Mouse (Mus musculus): Measurements from ENCODE around the gene Rnf121.

Gene Rnf121

GRCm38 (mm10) chr7:102065046-102065891 lies at the start of gene Rnf121, which contains the start of the genes Xndc1 and Xntrpc:
TSS of gene Rnf121 (minus strand) at chr7:102065469.
TSS of gene Xndc1 (plus strand) at chr7:102065511.
TSS of gene Xntrpc (plus strand) at chr7:102065713.
- H3K27me3 ChIP-seq (ENCODE audit: insufficient read depth, low read length), result no peaks in the 10 kb centered on the region
- peaks cover 38% of the 10 kb centered on the region for H3K4me1 ChIP-seq (replicated peaks; ENCODE audit: low read depth, low read length)
- peaks cover 29% of the 10 kb centered on the region for H3K36me3 ChIP-seq (ENCODE audit: insufficient read depth, low read length)
- no peaks in the 10 kb centered on the region for H3K9me3 ChIP-seq (ENCODE audit: low read length)
- TF ChIP-seq CTCF (conservative IDR thresholded peaks at IDR 0.05; ENCODE audit: low read length) (no peak), POU5F1 (IDR thresholded peaks at IDR 0.05; ENCODE audit: borderline replicate concordance, low read length) (no peak), NANOG (IDR thresholded peaks at IDR 0.05; ENCODE audit: borderline replicate concordance, low read length) (no peak)
- H3K4me3 ChIP-seq (replicated peaks; ENCODE audit: low read length), result peak within 1 kb of the TSS; percentile 87

GRCm38 (mm10) chr7:102113151-102113729 lies 48.0 kb upstream of the Rnf121 start:
- peaks cover 65% of the 10 kb centered on the region for H3K27me3 ChIP-seq (ENCODE audit: insufficient read depth, low read length)
- H3K4me3 ChIP-seq (replicated peaks; ENCODE audit: low read length), result peak overlapping the region; percentile 74
- H3K36me3 ChIP-seq (ENCODE audit: insufficient read depth, low read length), result peaks cover under 1% of the 10 kb centered on the region; the same call in 1 of the 2 replicates
- H3K9me3 ChIP-seq (ENCODE audit: low read length), result no peaks in the 10 kb centered on the region
- peaks cover 20% of the 10 kb centered on the region for H3K4me1 ChIP-seq (replicated peaks; ENCODE audit: low read depth, low read length)
- no peak for TF ChIP-seq NANOG (IDR thresholded peaks at IDR 0.05; ENCODE audit: borderline replicate concordance, low read length)
- TF ChIP-seq POU5F1 (IDR thresholded peaks at IDR 0.05; ENCODE audit: borderline replicate concordance, low read length), result no peak
- TF ChIP-seq CTCF (conservative IDR thresholded peaks at IDR 0.05; ENCODE audit: low read length), result no peak

GRCm38 (mm10) chr7:102109746-102110145 lies 44.5 kb upstream of the Rnf121 start:
- H3K9me3 ChIP-seq (ENCODE audit: low read length), result no peaks in the 10 kb centered on the region
- H3K4me1 ChIP-seq (replicated peaks; ENCODE audit: low read depth, low read length), result peaks cover 39% of the 10 kb centered on the region
- no peak overlapping the region for H3K4me3 ChIP-seq (replicated peaks; ENCODE audit: low read length)
- peaks cover 80% of the 10 kb centered on the region for H3K27me3 ChIP-seq (ENCODE audit: insufficient read depth, low read length)
- TF ChIP-seq NANOG (IDR thresholded peaks at IDR 0.05; ENCODE audit: borderline replicate concordance, low read length) (no peak), POU5F1 (IDR thresholded peaks at IDR 0.05; ENCODE audit: borderline replicate concordance, low read length) (no peak), CTCF (conservative IDR thresholded peaks at IDR 0.05; ENCODE audit: low read length) (no peak)
- H3K36me3 ChIP-seq (ENCODE audit: insufficient read depth, low read length), result no peaks in the 10 kb centered on the region

GRCm38 (mm10) chr7:102109171-102109570 lies 43.9 kb upstream of the Rnf121 start, which contains the start of gene Art5:
TSS of gene Art5 (minus strand) at chr7:102109489.
- H3K4me1 ChIP-seq (replicated peaks; ENCODE audit: low read depth, low read length), result peaks cover 38% of the 10 kb centered on the region
- no peak for TF ChIP-seq POU5F1 (IDR thresholded peaks at IDR 0.05; ENCODE audit: borderline replicate concordance, low read length)
- no peak for TF ChIP-seq CTCF (conservative IDR thresholded peaks at IDR 0.05; ENCODE audit: low read length)
- no peak for TF ChIP-seq NANOG (IDR thresholded peaks at IDR 0.05; ENCODE audit: borderline replicate concordance, low read length)
- no peaks in the 10 kb centered on the region for H3K36me3 ChIP-seq (ENCODE audit: insufficient read depth, low read length)
- H3K27me3 ChIP-seq (ENCODE audit: insufficient read depth, low read length), result peaks cover 77% of the 10 kb centered on the region
- no peaks in the 10 kb centered on the region for H3K9me3 ChIP-seq (ENCODE audit: low read length)
- no peak within 1 kb of the TSS for H3K4me3 ChIP-seq (replicated peaks; ENCODE audit: low read length)

- H3K27me3 ChIP-seq (ENCODE audit: insufficient read depth, low read length), result peaks cover 68% of the 10 kb centered on the region
These were observed 42.9 kb upstream of the Rnf121 start for GRCm38 (mm10) chr7:102108206-102108605.

GRCm38 (mm10) chr7:102106700-102107141 lies 41.5 kb upstream of the Rnf121 start:
- Histone ChIP-seq H3K9me3 (ENCODE audit: low read length) (no peaks in the 10 kb centered on the region), H3K4me3 (replicated peaks; ENCODE audit: low read length) (peak overlapping the region; percentile 76), H3K27me3 (ENCODE audit: insufficient read depth, low read length) (peaks cover 53% of the 10 kb centered on the region), H3K36me3 (ENCODE audit: insufficient read depth, low read length) (no peaks in the 10 kb centered on the region), H3K4me1 (replicated peaks; ENCODE audit: low read depth, low read length) (peaks cover 36% of the 10 kb centered on the region)
- TF ChIP-seq NANOG (IDR thresholded peaks at IDR 0.05; ENCODE audit: borderline replicate concordance, low read length) (no peak), CTCF (conservative IDR thresholded peaks at IDR 0.05; ENCODE audit: low read length) (no peak)

More at GRCm38 (mm10) chr7:102108206-102108605, 42.9 kb upstream of the Rnf121 start:
- Histone ChIP-seq H3K9me3 (ENCODE audit: low read length) (no peaks in the 10 kb centered on the region), H3K4me3 (replicated peaks; ENCODE audit: low read length) (no peak overlapping the region), H3K4me1 (replicated peaks; ENCODE audit: low read depth, low read length) (peaks cover 29% of the 10 kb centered on the region), H3K36me3 (ENCODE audit: insufficient read depth, low read length) (no peaks in the 10 kb centered on the region)
- TF ChIP-seq NANOG (IDR thresholded peaks at IDR 0.05; ENCODE audit: borderline replicate concordance, low read length), result no peak
- no peak for TF ChIP-seq CTCF (conservative IDR thresholded peaks at IDR 0.05; ENCODE audit: low read length)
- no peak for TF ChIP-seq POU5F1 (IDR thresholded peaks at IDR 0.05; ENCODE audit: borderline replicate concordance, low read length)

GRCm38 (mm10) chr7:102104126-102104525 lies 38.9 kb upstream of the Rnf121 start:
- Histone ChIP-seq H3K27me3 (ENCODE audit: insufficient read depth, low read length) (peaks cover 34% of the 10 kb centered on the region), H3K36me3 (ENCODE audit: insufficient read depth, low read length) (no peaks in the 10 kb centered on the region), H3K4me1 (replicated peaks; ENCODE audit: low read depth, low read length) (peaks cover 62% of the 10 kb centered on the region), H3K4me3 (replicated peaks; ENCODE audit: low read length) (no peak overlapping the region), H3K9me3 (ENCODE audit: low read length) (no peaks in the 10 kb centered on the region)
- TF ChIP-seq CTCF (conservative IDR thresholded peaks at IDR 0.05; ENCODE audit: low read length), result no peak
- no peak for TF ChIP-seq NANOG (IDR thresholded peaks at IDR 0.05; ENCODE audit: borderline replicate concordance, low read length)
- no peak for TF ChIP-seq POU5F1 (IDR thresholded peaks at IDR 0.05; ENCODE audit: borderline replicate concordance, low read length)

GRCm38 (mm10) chr7:102103555-102103954 lies 38.3 kb upstream of the Rnf121 start:
- Histone ChIP-seq H3K4me3 (replicated peaks; ENCODE audit: low read length) (no peak overlapping the region), H3K27me3 (ENCODE audit: insufficient read depth, low read length) (peaks cover 37% of the 10 kb centered on the region), H3K4me1 (replicated peaks; ENCODE audit: low read depth, low read length) (peaks cover 67% of the 10 kb centered on the region), H3K9me3 (ENCODE audit: low read length) (no peaks in the 10 kb centered on the region), H3K36me3 (ENCODE audit: insufficient read depth, low read length) (no peaks in the 10 kb centered on the region)
- TF ChIP-seq POU5F1 (IDR thresholded peaks at IDR 0.05; ENCODE audit: borderline replicate concordance, low read length) (no peak), NANOG (IDR thresholded peaks at IDR 0.05; ENCODE audit: borderline replicate concordance, low read length) (no peak), CTCF (conservative IDR thresholded peaks at IDR 0.05; ENCODE audit: low read length) (no peak)
